Mouse (Mus musculus) hindlimb bud, embryonic 11.5 days (tissue): ENCODE measurements around the gene Omp.

ENCODE experiments used
- DNase-seq: peaks from one replicate; pipeline ENCODE4 v3.0.0-alpha.2; 2012; ENCODE audit warnings: low read depth, low spot score; ENCODE audit errors: extremely low spot score

Gene Omp

GRCm38 (mm10) chr7:98104481-98105435 lies 40.5 kb downstream of the Omp start:
- DNase-seq, result no peak

DNA sequence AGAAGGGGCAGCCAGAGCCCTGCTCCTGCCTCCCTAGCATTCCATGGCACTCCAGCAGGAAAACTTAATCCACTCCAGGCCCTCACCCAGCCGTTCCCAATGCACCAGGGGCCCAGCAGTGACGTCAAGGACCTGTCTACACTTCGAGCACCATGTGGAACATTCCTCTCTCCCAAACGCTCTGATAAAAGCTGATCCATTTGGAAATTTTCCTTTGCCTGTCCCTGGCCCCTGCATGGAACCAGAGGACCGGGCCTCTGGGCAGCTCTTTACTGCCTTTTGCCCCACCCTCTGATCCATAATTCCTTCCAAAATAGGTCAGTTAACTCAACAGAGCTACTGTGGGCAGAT lies 41.4 kb downstream of the Omp start:
- no peak for DNase-seq

DNA sequence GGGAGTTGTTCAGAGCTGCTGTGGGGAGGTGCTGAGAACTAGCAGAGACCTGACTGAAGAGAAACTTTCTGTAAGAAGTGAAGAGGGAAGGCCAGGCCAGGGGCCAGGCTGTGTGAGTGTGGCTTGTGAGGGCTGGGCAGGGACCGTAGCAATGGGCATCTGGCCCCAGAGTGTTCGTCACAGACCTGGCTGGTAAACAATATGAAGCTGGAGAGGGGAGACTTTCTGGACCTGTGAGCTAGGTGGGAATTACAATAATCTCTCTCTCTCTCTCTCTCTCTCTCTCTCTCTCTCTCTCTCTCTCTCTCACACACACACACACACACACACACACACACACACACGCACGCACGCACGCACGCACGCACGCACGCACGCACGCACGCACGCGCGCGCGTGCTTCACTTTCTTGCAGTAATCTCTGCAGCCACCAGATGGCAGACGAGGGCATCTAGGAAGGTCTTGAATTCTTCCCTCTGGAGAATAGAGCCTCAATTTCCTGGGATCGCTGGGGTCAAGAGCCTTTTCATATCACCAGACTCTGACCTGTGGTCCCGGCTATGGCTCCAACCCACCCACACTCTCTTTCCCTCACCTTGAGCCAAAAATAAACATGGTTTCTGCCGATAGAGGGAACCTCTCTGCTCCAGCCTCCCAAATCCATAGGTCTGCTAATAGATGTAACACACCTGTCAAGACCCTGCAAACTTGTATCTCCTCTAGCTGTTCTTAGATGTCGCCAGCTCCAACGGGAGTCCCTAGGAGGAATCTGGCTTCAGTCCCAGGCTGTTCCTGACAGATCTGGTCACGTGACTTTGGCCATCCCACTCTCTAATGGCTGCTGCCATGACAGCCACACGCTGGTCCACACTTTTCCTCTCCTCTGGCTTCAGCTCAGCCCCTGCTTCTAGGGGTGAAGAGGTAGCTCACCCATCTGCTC lies 42.0 kb downstream of the Omp start:
- DNase-seq, result peak; percentile 72

- no peak for DNase-seq
Observed at GRCm38 (mm10) chr7:98102488-98102887, 42.8 kb downstream of the Omp start.

DNA sequence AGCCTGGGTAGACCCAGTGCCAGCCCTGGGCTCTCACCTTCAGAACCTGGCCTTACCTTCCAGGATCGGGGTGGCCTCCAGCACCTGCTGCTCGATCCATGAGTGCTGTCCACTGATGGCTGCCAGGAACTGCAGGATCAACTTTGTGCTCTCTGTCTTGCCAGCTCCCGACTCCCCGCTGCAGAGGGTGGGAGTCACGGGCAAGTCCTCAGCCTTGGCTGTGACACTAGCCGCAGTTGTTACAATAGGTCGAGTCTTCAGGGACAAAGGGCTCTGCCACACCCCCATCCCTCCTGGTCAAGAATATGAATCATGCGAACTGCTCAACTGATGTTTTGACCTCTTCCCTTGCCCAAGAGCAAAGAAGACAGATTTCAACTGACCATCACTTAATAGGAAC lies 47.7 kb downstream of the Omp start:
- DNase-seq, result no peak

DNA sequence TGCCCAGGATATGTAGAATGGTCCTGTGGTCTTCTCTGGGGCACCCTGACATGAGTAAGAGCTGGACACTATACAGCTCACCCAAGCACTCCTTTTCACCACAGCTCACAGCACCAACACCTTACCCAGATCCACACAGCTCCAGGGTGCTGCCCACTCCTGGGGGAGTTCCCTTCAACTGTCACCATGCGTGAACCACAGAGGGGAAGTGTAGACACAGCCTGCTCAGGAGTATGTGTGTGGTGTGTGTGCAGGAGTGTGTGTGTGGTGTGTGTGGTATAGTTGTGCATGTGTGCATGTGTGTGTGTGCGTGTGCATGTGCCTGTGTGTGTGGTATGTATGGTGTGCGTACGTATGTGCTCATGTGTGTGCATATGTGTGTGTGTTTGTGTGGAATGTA lies 49.5 kb downstream of the Omp start:
- no peak for DNase-seq
